Mouse (Mus musculus): Measurements from ENCODE around the gene Clybl.

The Clybl gene

DNA sequence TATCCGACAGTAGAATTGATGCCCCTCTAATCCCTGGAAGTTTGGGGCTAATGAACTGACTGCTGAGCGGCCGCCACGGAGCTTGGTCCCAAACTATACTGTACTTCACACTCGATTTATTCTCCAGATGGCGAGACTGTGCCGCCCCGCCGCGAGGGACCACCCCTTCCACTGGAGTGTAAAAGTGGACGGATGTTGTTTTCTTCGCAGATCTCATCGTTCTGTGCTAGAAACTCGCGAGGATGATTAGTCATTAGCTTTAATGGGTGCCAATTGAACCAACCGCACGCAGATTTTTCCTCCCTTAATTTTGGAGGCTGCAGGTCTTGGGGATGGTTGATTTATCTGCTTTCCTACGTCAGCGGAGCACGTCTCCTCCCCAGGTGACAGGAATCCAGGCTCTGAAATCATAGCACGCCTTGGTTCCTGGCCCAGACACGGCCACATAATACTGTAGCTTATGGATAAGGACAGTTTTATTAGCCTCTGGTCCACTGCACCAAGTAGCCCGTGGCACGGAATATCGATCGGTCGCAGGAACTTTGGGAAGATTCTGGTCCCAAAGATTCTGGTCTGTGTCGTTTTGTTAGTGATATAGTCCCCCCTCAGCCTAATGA lies 185.9 kb downstream of the Clybl start:
- DNase-seq: no peak

DNA sequence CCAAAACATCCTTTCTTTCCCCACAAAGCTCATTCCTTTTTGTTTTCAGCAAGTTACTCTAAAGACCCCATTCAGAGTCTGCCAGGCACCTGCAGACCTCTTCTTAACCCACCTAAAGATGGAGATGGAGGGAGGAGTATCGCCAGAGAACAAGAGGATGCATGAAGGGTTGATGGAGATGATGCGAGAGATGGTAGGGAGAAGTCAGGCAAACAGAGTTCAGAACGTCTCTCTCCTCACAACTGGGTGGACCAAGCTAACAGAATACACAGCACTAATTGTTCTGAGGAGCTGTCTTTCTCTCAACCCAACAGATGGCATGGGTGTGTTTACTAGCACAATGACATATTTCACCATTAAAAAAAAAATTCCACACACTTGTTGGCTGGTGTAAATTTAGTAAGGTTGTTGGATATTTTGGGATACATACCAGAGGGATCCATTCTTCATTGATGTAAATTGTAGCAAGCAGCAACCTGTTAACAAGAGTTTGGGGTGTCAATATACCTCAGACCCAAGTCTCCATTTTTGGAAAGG lies 186.4 kb downstream of the Clybl start:
- no peak for DNase-seq

DNA sequence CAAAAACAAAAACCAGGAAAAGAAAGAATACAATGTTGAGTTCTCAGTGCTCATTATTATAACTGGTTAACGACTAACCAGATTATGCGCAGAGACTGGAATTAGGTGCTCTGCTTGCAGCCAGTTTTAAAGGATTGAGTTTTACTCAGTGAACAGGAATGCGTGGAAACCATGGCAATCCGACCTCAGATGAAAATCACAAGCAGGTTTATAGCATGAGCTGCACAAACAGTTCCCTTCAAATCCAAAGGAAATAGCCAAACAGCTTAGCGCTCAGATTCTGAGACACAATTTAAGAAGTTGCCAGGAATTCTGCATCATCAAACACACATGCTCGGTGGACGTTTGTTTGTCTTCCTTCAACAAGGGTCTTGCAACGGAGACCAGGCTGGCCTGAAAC lies 187.0 kb downstream of the Clybl start:
- DNase-seq: no peak

GRCm38 (mm10) chr14:122371979-122372378 lies 190.5 kb downstream of the Clybl start:
- DNase-seq: no peak

DNA sequence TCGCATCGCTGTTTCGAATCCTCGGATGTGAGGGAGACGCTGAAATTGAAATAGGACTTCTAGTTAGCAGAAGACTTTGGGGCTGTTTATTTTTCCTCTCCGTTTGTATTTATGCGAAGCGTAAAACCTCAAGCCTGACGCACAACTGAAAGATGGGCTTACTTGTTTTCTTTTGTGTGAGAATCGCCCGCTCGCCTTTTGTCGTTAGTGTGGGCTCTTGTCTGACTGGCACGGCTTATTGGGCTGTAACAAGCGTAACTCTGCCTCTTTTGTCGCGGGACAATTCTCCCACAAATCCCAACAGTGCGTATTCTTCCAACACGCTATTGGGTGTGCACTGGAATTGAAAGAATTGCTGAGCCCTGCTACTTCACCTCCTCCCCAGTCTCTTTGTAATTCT lies 192.0 kb downstream of the Clybl start:
- no peak for DNase-seq

- no peak for DNase-seq
These were observed 192.9 kb downstream of the Clybl start for GRCm38 (mm10) chr14:122374285-122374997.

DNA sequence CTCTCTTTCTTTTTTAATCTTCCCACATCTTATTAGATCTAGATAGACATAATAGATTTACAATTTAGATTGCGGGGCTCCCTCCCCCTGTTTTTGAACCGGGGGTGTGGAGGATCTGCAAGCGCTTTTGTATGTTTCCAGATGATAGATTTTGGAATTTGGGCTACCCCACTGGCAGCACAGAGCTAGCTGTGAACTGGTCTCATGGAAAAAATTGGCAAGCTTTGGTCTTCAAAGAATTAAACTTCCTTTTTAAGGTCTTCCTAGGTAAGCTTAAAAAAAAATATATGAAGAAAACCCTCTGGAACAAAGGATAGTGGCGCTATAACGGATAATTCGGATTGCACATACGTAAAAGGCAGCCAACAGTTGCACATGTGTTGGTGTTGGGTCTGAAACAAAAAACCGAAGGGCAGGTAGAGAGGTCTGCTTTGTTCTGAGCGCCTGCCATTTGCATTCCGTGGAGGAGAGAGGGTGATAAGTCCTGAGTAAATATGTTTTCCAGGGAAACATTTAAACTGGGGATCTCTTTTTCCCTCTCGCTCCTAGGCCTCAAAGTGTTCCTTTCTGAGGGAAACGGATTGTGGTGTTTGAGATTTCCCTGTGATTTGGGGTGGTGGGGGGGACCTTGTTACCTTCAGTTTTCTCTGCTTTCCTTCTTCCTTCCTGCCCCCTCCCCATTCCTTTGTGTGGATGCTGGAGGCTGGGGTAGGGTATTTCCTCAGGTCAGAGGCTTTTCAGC lies 193.7 kb downstream of the Clybl start:
- DNase-seq: no peak

- DNase-seq: no peak
These were observed 195.1 kb downstream of the Clybl start for GRCm38 (mm10) chr14:122376482-122377143.

GRCm38 (mm10) chr14:122377681-122378080 lies 196.2 kb downstream of the Clybl start:
- no peak for DNase-seq

DNA sequence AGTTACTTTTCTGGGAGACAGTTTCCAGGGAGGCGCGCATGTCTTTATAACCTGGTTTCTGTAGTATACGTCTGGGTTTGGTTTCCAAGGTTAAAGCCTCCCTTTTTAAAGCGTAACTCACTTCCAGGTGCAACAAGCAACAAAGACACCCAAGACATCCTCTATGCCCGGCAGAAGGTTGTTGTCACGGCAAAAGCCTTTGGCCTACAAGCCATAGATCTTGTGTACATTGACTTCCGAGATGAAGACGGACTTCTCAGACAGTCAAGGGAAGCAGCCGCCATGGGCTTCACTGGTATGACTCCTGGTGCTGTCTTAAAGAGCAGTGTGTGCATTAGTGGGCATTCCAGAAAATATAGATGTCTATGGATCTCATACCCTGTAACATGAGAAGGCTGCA lies 197.6 kb downstream of the Clybl start:
- DNase-seq: no peak

- no peak for DNase-seq
These were observed 198.5 kb downstream of the Clybl start for GRCm38 (mm10) chr14:122379996-122380395.

GRCm38 (mm10) chr14:122380896-122381845 lies 199.7 kb downstream of the Clybl start:
- DNase-seq: no peak

- DNase-seq: no peak
These were observed 200.8 kb downstream of the Clybl start for GRCm38 (mm10) chr14:122382281-122382680.

- no peak for DNase-seq
These were observed 202.4 kb downstream of the Clybl start for GRCm38 (mm10) chr14:122383931-122384330.

DNA sequence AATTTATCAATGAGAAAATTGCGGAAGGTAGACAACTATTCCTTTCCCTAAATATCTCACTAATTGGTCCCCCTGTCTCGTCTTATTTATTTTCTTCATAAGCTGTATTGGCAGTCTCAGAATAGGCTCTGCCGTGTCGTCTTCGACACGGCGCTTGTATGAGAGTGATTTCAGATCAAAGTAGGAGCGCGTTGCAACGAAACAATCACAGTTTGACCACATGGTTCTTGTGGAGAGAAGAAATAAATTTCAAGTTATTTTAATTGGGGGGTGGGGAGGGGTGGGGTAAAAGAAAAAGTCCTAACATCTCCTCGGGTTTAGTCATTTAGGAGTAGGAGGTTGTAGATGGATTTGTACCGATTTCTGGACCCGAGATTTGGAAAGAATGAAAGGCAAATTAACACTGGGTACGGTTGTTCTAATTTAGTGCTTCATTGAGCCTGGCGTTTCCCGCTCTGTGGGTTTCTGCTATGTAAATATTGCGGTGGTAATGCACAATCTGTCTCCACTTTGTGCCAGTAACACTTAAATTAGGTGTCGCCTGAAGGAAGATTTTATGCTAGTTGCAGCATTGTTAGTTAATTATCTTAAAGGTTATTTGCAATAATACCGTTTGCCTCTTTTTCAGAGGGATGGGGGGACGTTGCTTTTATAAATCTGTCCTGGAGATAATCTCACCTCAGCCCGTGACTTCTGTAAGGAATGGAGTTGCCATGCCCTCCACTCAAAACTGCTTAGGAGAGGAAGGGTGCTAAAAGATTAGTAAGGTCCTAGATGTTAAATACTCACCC lies 203.1 kb downstream of the Clybl start:
- no peak for DNase-seq

- DNase-seq: no peak
These were observed 203.7 kb downstream of the Clybl start for GRCm38 (mm10) chr14:122385238-122385534.

DNA sequence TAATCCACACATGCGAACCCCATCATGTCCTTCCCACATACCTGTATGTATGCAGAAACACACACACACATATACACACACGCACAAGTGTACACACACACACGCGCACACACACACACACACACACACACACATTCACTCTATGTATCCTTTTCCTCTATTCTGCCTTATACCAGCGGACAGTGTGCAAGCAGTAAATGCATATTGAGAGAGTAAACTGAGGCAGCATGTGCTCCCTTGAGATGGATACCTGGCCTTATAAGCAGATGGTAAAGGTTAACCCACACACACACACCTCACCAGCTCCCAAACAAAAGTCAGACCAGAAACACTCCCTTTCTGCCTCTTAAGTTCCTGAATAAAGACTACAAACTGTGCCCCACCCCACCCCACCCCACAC lies 204.3 kb downstream of the Clybl start:
- no peak for DNase-seq

DNA sequence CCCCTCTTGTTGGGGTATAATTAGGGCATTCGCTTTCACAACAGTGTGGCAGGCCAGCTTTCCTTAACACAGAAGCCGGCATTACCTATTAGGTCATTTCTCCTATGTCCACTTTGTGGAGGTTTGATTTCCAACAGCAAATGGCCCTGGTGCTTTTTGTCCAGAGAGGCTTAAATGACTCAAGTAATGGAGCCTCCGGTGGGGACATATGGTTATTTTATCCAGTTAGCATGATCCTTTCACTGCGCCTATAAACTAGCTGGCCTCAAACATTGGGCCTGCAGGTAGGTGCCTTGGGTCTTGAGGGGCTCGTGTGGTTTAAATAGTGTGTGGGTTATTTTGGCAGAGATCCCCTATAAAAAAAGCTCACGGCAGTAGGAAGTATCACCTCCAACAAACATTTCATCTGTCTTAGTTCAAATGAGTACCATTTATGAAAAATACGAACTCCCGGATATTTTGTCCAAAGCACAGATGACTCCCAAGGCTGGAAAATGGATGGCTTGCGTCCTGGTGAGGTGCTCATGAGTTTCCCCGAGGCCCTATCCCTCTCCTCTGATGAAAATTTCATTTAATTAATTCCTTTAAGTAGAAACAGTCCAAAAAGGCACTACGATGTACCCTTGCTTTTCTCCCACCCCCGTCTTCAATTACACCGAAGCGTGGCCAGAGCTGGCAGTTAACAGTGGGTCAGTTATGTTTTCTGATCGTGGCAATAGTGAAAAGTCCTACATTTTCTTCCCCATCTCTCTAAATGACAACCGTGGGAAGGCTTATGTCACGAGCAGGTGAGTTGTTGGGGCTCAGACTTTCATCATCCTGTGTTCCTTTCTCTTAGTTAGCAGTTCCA lies 205.0 kb downstream of the Clybl start:
- no peak for DNase-seq

GRCm38 (mm10) chr14:122387781-122388180 lies 206.3 kb downstream of the Clybl start:
- DNase-seq: no peak

GRCm38 (mm10) chr14:122388431-122389031 lies 207.0 kb downstream of the Clybl start:
- no peak for DNase-seq
